Mouse (Mus musculus) myocyte (in vitro differentiated cells): ENCODE results near the gene Chst12. TPM values are rescaled to one million over a fixed set of nuclear protein-coding genes. Genes with fewer than 3 reads are reported as not detected.

ENCODE experiments used
- H3K27me3 ChIP-seq: one replicate; pipeline ENCODE4 v1.6.1; 2011; ENCODE audit not compliant: control insufficient read depth, insufficient read depth, insufficient read length
- H3K36me3 ChIP-seq: one replicate; pipeline ENCODE4 v1.6.1; 2011; ENCODE audit not compliant: control insufficient read depth, insufficient read depth
- H3K4me2 ChIP-seq: one replicate; pipeline ENCODE4 v1.6.1; 2011; ENCODE audit warnings: low read depth, control low read depth
- H3K4me3 ChIP-seq: one replicate; pipeline ENCODE4 v1.5.1; 2011; ENCODE audit warnings: mild to moderate bottlenecking, control low read depth, moderate library complexity
- H3K79me2 ChIP-seq: one replicate; pipeline ENCODE4 v1.6.1; 2011; ENCODE audit not compliant: control insufficient read depth, insufficient read depth
- H3ac ChIP-seq: one replicate; pipeline ENCODE4 v1.6.1; 2011; ENCODE audit not compliant: control insufficient read depth, insufficient read length
- CEBPB ChIP-seq: IDR thresholded peaks from 2 replicates; pipeline ENCODE4 v1.6.1; 2011; ENCODE audit warnings: mild to moderate bottlenecking, moderate library complexity; ENCODE audit not compliant: poor library complexity, insufficient read depth, severe bottlenecking
- E2F4 ChIP-seq: IDR thresholded peaks from one replicate; pipeline ENCODE4 v1.6.1; 2011; ENCODE audit warnings: mild to moderate bottlenecking, control low read depth, moderate library complexity; ENCODE audit not compliant: insufficient read depth
- MAX ChIP-seq: IDR thresholded peaks from one replicate; pipeline ENCODE4 v1.6.1; 2011; ENCODE audit warnings: low read depth, mild to moderate bottlenecking, control low read depth
- MYOD1 ChIP-seq, 3 experiments: IDR thresholded peaks; one replicate each; pipeline ENCODE4 v1.6.1; 2011; ENCODE audit warnings: control low read depth in 2 of 3, low read depth in 2 of 3, mild to moderate bottlenecking in 2 of 3, moderate library complexity in 1 of 3; ENCODE audit not compliant: insufficient read length in 2 of 3, control insufficient read depth in 1 of 3
- MYOG ChIP-seq, 3 experiments: IDR thresholded peaks; one replicate each; pipeline ENCODE4 v1.6.1; 2011; ENCODE audit warnings: control low read depth in 2 of 3, low read depth in 2 of 3, mild to moderate bottlenecking in 2 of 3; ENCODE audit not compliant: insufficient read length in 2 of 3, control insufficient read depth in 1 of 3, insufficient read depth in 1 of 3
- POLR2A ChIP-seq: IDR thresholded peaks from one replicate; pipeline ENCODE4 v1.6.1; 2011; ENCODE audit warnings: low read depth, mild to moderate bottlenecking, control low read depth, moderate library complexity; ENCODE audit not compliant: insufficient read length
- POLR2AphosphoS2 ChIP-seq: IDR thresholded peaks from one replicate; pipeline ENCODE4 v1.6.1; 2011; ENCODE audit warnings: low read depth, control low read depth; ENCODE audit not compliant: insufficient read length
- REST ChIP-seq: IDR thresholded peaks from one replicate; pipeline ENCODE4 v1.6.1; 2011; ENCODE audit warnings: mild to moderate bottlenecking, control low read depth, moderate library complexity; ENCODE audit not compliant: insufficient read depth, insufficient read length
- SRF ChIP-seq: IDR thresholded peaks from one replicate; pipeline ENCODE4 v1.6.1; 2011; ENCODE audit warnings: low read depth; ENCODE audit not compliant: control insufficient read depth, insufficient read length
- TCF12 ChIP-seq: IDR thresholded peaks from one replicate; pipeline ENCODE4 v1.6.1; 2011; ENCODE audit warnings: mild to moderate bottlenecking, control low read depth; ENCODE audit not compliant: poor library complexity, insufficient read depth, severe bottlenecking
- TCF3 ChIP-seq: IDR thresholded peaks from one replicate; pipeline ENCODE4 v1.6.1; 2011; ENCODE audit warnings: low read depth, control low read depth; ENCODE audit not compliant: insufficient read length
- USF1 ChIP-seq: IDR thresholded peaks from one replicate; pipeline ENCODE4 v1.6.1; 2011; ENCODE audit warnings: low read depth, mild to moderate bottlenecking, control low read depth, moderate library complexity
- polyA plus RNA-seq: library from polyadenylated mRNA; unstranded; fragments of >200 nt; fragmentation: generic; extraction: Trizol; gene quantifications from one replicate; pipeline ENCODE4 v1.2.1, GENCODE M21; 2012; ENCODE audit warnings: missing spikeins

Gene Chst12
- polyA plus RNA-seq, 1 experiment, result 9.0 TPM

GRCm38 (mm10) chr5:140542811-140543575 is 37.6 kb downstream of the Chst12 start:
- TF ChIP-seq MYOD1 (IDR thresholded peaks at IDR 0.05; ENCODE audit: control insufficient read depth in 1 of 3, insufficient read length in 2 of 3, low read depth in 2 of 3), result no peak
- no peak for TF ChIP-seq TCF3
- TF ChIP-seq E2F4, result no peak
- TF ChIP-seq POLR2A, result no peak
- TF ChIP-seq CEBPB, result no peak
- no peak for TF ChIP-seq USF1
- no peak for TF ChIP-seq REST
- TF ChIP-seq POLR2AphosphoS2, result no peak
- no peaks in the 10 kb centered on the region for H3K36me3 ChIP-seq
- H3ac ChIP-seq, result no peak overlapping the region
- no peak overlapping the region for H3K4me2 ChIP-seq
- no peaks in the 10 kb centered on the region for H3K27me3 ChIP-seq
- no peak overlapping the region for H3K4me3 ChIP-seq
- no peaks in the 10 kb centered on the region for H3K79me2 ChIP-seq

GRCm38 (mm10) chr5:140545651-140546050 is 40.3 kb downstream of the Chst12 start:
- no peaks in the 10 kb centered on the region for H3K27me3 ChIP-seq
- H3K79me2 ChIP-seq, result no peaks in the 10 kb centered on the region
- H3K4me3 ChIP-seq, result no peak overlapping the region
- H3ac ChIP-seq, result no peak overlapping the region
- no peaks in the 10 kb centered on the region for H3K36me3 ChIP-seq
- TF ChIP-seq REST, result no peak
- TF ChIP-seq MYOD1 (IDR thresholded peaks at IDR 0.05; ENCODE audit: control insufficient read depth in 1 of 3, insufficient read length in 2 of 3, low read depth in 2 of 3), result no peak
- TF ChIP-seq USF1, result no peak
- H3K4me2 ChIP-seq, result no peak overlapping the region

DNA sequence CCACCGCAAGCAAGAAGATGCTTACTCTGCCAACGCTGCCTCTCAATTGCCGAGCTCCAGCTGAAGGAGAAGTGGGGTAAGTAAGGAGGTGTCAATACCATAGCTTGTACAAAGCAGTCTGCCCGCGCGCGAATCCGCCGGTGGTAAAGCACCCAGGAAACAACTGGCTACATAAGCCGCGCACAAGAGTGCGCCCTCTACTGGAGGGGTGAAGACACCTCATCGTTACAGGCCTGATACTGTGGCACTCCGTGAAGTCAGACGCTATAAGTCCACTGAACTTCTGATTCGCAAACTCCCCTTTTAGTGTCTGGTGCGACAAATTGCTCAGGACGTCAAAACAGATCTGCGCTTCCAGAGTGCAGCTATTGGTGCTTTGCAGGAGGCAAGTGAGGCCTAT is 41.0 kb downstream of the Chst12 start:
- Histone ChIP-seq H3K4me3 (no peak overlapping the region), H3K27me3 (peaks cover 6% of the 10 kb centered on the region), H3K36me3 (no peaks in the 10 kb centered on the region), H3K79me2 (no peaks in the 10 kb centered on the region), H3K4me2 (no peak overlapping the region), H3ac (no peak overlapping the region)
- TF ChIP-seq USF1 (no peak), TCF3 (no peak), POLR2AphosphoS2 (no peak), E2F4 (no peak), TCF12 (no peak), MAX (no peak), CEBPB (no peak), MYOD1 (IDR thresholded peaks at IDR 0.05; ENCODE audit: control insufficient read depth in 1 of 3, insufficient read length in 2 of 3, low read depth in 2 of 3) (no peak), MYOG (IDR thresholded peaks at IDR 0.05; ENCODE audit: control insufficient read depth in 1 of 3, insufficient read depth in 1 of 3, insufficient read length in 2 of 3, low read depth in 2 of 3) (no peak), POLR2A (no peak), SRF (no peak), REST (no peak)

GRCm38 (mm10) chr5:140549306-140550047 is 44.1 kb downstream of the Chst12 start:
- no peak overlapping the region for H3ac ChIP-seq
- H3K27me3 ChIP-seq, result peaks cover 21% of the 10 kb centered on the region
- no peak overlapping the region for H3K4me3 ChIP-seq
- no peaks in the 10 kb centered on the region for H3K79me2 ChIP-seq
- no peaks in the 10 kb centered on the region for H3K36me3 ChIP-seq
- H3K4me2 ChIP-seq, result no peak overlapping the region
- no peak for TF ChIP-seq MYOD1 (IDR thresholded peaks at IDR 0.05; ENCODE audit: control insufficient read depth in 1 of 3, insufficient read length in 2 of 3, low read depth in 2 of 3)
- TF ChIP-seq CEBPB, result no peak
- no peak for TF ChIP-seq POLR2AphosphoS2
- no peak for TF ChIP-seq E2F4
- TF ChIP-seq MYOG (IDR thresholded peaks at IDR 0.05; ENCODE audit: control insufficient read depth in 1 of 3, insufficient read depth in 1 of 3, insufficient read length in 2 of 3, low read depth in 2 of 3), result no peak
- TF ChIP-seq MAX, result no peak
- TF ChIP-seq TCF12, result no peak
- no peak for TF ChIP-seq POLR2A
- TF ChIP-seq REST, result no peak
- TF ChIP-seq SRF, result no peak
- TF ChIP-seq USF1, result no peak
- TF ChIP-seq TCF3, result no peak

GRCm38 (mm10) chr5:140553719-140554118 is 48.4 kb downstream of the Chst12 start:
- no peaks in the 10 kb centered on the region for H3K79me2 ChIP-seq
- H3ac ChIP-seq, result no peak overlapping the region
- no peak overlapping the region for H3K4me2 ChIP-seq
- no peaks in the 10 kb centered on the region for H3K36me3 ChIP-seq
- peaks cover 30% of the 10 kb centered on the region for H3K27me3 ChIP-seq
- TF ChIP-seq E2F4 (no peak), MYOD1 (IDR thresholded peaks at IDR 0.05; ENCODE audit: control insufficient read depth in 1 of 3, insufficient read length in 2 of 3, low read depth in 2 of 3) (no peak), POLR2A (no peak), POLR2AphosphoS2 (no peak)
- H3K4me3 ChIP-seq, result no peak overlapping the region
